Mouse (Mus musculus) ES-Bruce4 (cell line): ENCODE measurements at regions not wholly inside any gene's neighbourhood (a gene's known extent, or its start where the extent isn't known, plus 50 kb on each side); places are given as distances from the start of the nearest gene placed in this dataset.

Experiments
- CTCF ChIP-seq: IDR thresholded peaks from one replicate; pipeline ENCODE4 v1.8.1; 2011; ENCODE audit warnings: low read depth, low read length
- EP300 ChIP-seq: IDR thresholded peaks from 2 replicates; pipeline ENCODE4 v1.6.1; 2011; ENCODE audit warnings: low read depth, low read length; ENCODE audit not compliant: insufficient read depth
- POLR2A ChIP-seq: IDR thresholded peaks from one replicate; pipeline ENCODE4 v1.8.1; 2011; ENCODE audit warnings: low read length; ENCODE audit not compliant: insufficient read depth

- TF ChIP-seq CTCF (no peak), EP300 (no peak), POLR2A (no peak)
These were observed 217.9 kb upstream of the Srek1ip1 start for GRCm38 (mm10) chr13:104574396-104574795.
